Mouse (Mus musculus) spleen, postnatal 10 days (tissue): Measurements from ENCODE around the gene Cdca7l.
"Not testable (repeated sequence)": the region's sequence is repeated elsewhere in the genome, so short reads cannot be mapped to it uniquely, and the experiment has no call there.

ENCODE experiments used
- DNase-seq, 2 experiments: peaks; one replicate each; pipeline ENCODE4 v3.0.0; 2021 to 2022; ENCODE audit warnings: low spot score in 2 of 2

The Cdca7l gene

GRCm38 (mm10) chr12:117803989-117804388 is at the start of gene Cdca7l:
TSS of gene Cdca7l (plus strand) at chr12:117804289.
- not testable (repeated sequence) for DNase-seq

- no peak for DNase-seq
These were observed 48.1 kb upstream of the Cdca7l start for GRCm38 (mm10) chr12:117756010-117756409.

- DNase-seq, result no peak
These were observed 43.7 kb upstream of the Cdca7l start for GRCm38 (mm10) chr12:117760373-117760772.

- DNase-seq, result no peak
These were observed 43.2 kb upstream of the Cdca7l start for GRCm38 (mm10) chr12:117760846-117761245.

- DNase-seq, result peak in 1 of 2 experiments; percentile 33
These were observed 42.4 kb upstream of the Cdca7l start for GRCm38 (mm10) chr12:117761698-117762097.

GRCm38 (mm10) chr12:117763247-117763646 is 40.8 kb upstream of the Cdca7l start:
- no peak for DNase-seq

GRCm38 (mm10) chr12:117764839-117765238 is 39.2 kb upstream of the Cdca7l start:
- DNase-seq, result peak; percentile 18 to 70

- peak; percentile 34 to 79 for DNase-seq
These were observed 35.0 kb upstream of the Cdca7l start for GRCm38 (mm10) chr12:117769113-117769512.

GRCm38 (mm10) chr12:117770211-117770610 is 33.9 kb upstream of the Cdca7l start:
- no peak for DNase-seq

GRCm38 (mm10) chr12:117771156-117771555 is 32.9 kb upstream of the Cdca7l start:
- DNase-seq, result no peak

GRCm38 (mm10) chr12:117772638-117773037 is 31.5 kb upstream of the Cdca7l start:
- DNase-seq, result peak; percentile 33 to 71

- no peak for DNase-seq
These were observed 27.2 kb upstream of the Cdca7l start for GRCm38 (mm10) chr12:117776841-117777240.

- no peak for DNase-seq
These were observed 22.7 kb upstream of the Cdca7l start for GRCm38 (mm10) chr12:117781360-117781759.

- DNase-seq, result no peak
These were observed 20.7 kb upstream of the Cdca7l start for GRCm38 (mm10) chr12:117783426-117783825.

- DNase-seq, result no peak
These were observed 17.5 kb upstream of the Cdca7l start for GRCm38 (mm10) chr12:117786621-117787020.

- no peak for DNase-seq
These were observed 15.5 kb upstream of the Cdca7l start for GRCm38 (mm10) chr12:117788513-117789011.

- no peak for DNase-seq
These were observed 15.1 kb upstream of the Cdca7l start for GRCm38 (mm10) chr12:117789017-117789416.

GRCm38 (mm10) chr12:117795303-117795702 is 8.8 kb upstream of the Cdca7l start:
- no peak for DNase-seq

- DNase-seq, result no peak
These were observed 1.5 kb downstream of the Cdca7l start for GRCm38 (mm10) chr12:117805576-117805975.

- DNase-seq, result no peak
These were observed 1.9 kb downstream of the Cdca7l start for GRCm38 (mm10) chr12:117806007-117806451.

- DNase-seq, result no peak
These were observed 2.4 kb downstream of the Cdca7l start for GRCm38 (mm10) chr12:117806470-117806869.

- DNase-seq, result no peak
These were observed 3.5 kb downstream of the Cdca7l start for GRCm38 (mm10) chr12:117807637-117808036.

GRCm38 (mm10) chr12:117808355-117809326 is 4.6 kb downstream of the Cdca7l start:
- no peak for DNase-seq
